Comparison of ENCODE assay signal across 34 mouse cellular contexts in genomic region chr13:99121096-99121495, GRCm38 (mm10).
"Had no signal": no experiment of that assay in that cellular context is flagged by ENCODE, and none has a peak within 500 bp of the region (broad histone marks: within the 10 kb centered on the region; RNA-seq: fewer than 3 reads in every experiment).

No protein-coding gene starts in this region.

- H3K36me3 ChIP-seq: heart, embryonic 10.5 days; heart, embryonic 12.5 days; heart, embryonic 13.5 days; heart, embryonic 15.5 days; hindbrain, embryonic 10.5 days; hindbrain, embryonic 12.5 days; hindbrain, embryonic 13.5 days; hindbrain, embryonic 15.5 days; intestine, embryonic 15.5 days; kidney, embryonic 15.5 days had no signal

- ATAC-seq: hindbrain, embryonic 16.5 days; hindbrain, postnatal 0 days; inflammation-experienced regulatory T-cells, adult 6 months; intestine, embryonic 15.5 days; intestine, embryonic 16.5 days; intestine, postnatal 0 days had no signal

- H3K9me3 ChIP-seq: heart, embryonic 10.5 days; heart, embryonic 12.5 days; heart, embryonic 13.5 days; heart, embryonic 15.5 days; hindbrain, embryonic 10.5 days; hindbrain, embryonic 12.5 days; hindbrain, embryonic 13.5 days; hindbrain, embryonic 15.5 days; intestine, embryonic 15.5 days; kidney, embryonic 15.5 days had no signal

- H3K27me3 ChIP-seq: heart, embryonic 15.5 days; hindbrain, embryonic 12.5 days; hindbrain, embryonic 13.5 days; hindbrain, embryonic 15.5 days; intestine, embryonic 15.5 days; kidney, embryonic 15.5 days had no signal

- H3K27ac ChIP-seq: heart, embryonic 10.5 days; heart, embryonic 13.5 days; heart, embryonic 15.5 days; hindbrain, embryonic 10.5 days; hindbrain, embryonic 12.5 days; hindbrain, embryonic 13.5 days; hindbrain, embryonic 14.5 days; hindbrain, embryonic 15.5 days; hindbrain, postnatal 0 days; intestine, embryonic 15.5 days; kidney, embryonic 15.5 days; kidney, postnatal 0 days; layer of hippocampus, adult 2 months had no signal

- H3K9ac ChIP-seq: heart, embryonic 12.5 days; heart, embryonic 13.5 days; heart, embryonic 15.5 days; hindbrain, embryonic 12.5 days; hindbrain, embryonic 13.5 days; hindbrain, embryonic 14.5 days; hindbrain, embryonic 15.5 days; intestine, embryonic 15.5 days; kidney, embryonic 15.5 days had no signal

- H3K4me3 ChIP-seq: heart, embryonic 10.5 days; heart, embryonic 12.5 days; heart, embryonic 13.5 days; heart, embryonic 15.5 days; hindbrain, embryonic 10.5 days; hindbrain, embryonic 12.5 days; hindbrain, embryonic 13.5 days; hindbrain, embryonic 15.5 days; intestine, embryonic 15.5 days; kidney, embryonic 15.5 days; layer of hippocampus, adult 2 months had no signal

- DNase-seq: heart, postnatal 10 days; heart, postnatal 14 days; heart, postnatal 36 days; heart, postnatal 4 days; kidney, adult 11 months; kidney, adult 18-20 months; kidney, adult 2 months; kidney, adult 8-10 months; kidney, adult 9 months; kidney, postnatal 10 days; kidney, postnatal 14 days; kidney, postnatal 25 days; kidney, postnatal 36 days; kidney, postnatal 4 days; layer of hippocampus, adult 9-11 months; layer of hippocampus, postnatal 36 days had no signal

- H3K4me2 ChIP-seq: heart, embryonic 12.5 days; heart, embryonic 13.5 days; heart, embryonic 15.5 days; hindbrain, embryonic 12.5 days; hindbrain, embryonic 13.5 days; hindbrain, embryonic 14.5 days; hindbrain, embryonic 15.5 days; intestine, embryonic 15.5 days; kidney, embryonic 15.5 days had no signal
